Mouse (Mus musculus) embryonic facial prominence, embryonic 10.5 days (tissue): ENCODE measurements at regions not wholly inside any gene's neighbourhood (a gene's known extent, or its start where the extent isn't known, plus 50 kb on each side); places are given as distances from the start of the nearest gene placed in this dataset.

Experiments used
- DNase-seq: peaks from one replicate; pipeline ENCODE4 v3.0.0-alpha.2; 2017; ENCODE audit warnings: low spot score
- H3K27ac ChIP-seq: fragments of 300-500 bp; sonication (generic); replicated peaks from 2 replicates; pipeline ENCODE4 v1.5.1; 2016; ENCODE audit warnings: mild to moderate bottlenecking
- H3K27me3 ChIP-seq: fragments of 300-500 bp; sonication (generic); replicated peaks from 2 replicates; pipeline ENCODE4 v1.6.1; 2016; ENCODE audit warnings: low read depth, mild to moderate bottlenecking; ENCODE audit not compliant: poor library complexity, severe bottlenecking
- H3K36me3 ChIP-seq: fragments of 300-500 bp; sonication (generic); replicated peaks from 2 replicates; pipeline ENCODE4 v1.6.1; 2016; ENCODE audit warnings: mild to moderate bottlenecking, moderate library complexity
- H3K4me1 ChIP-seq: fragments of 300-500 bp; sonication (generic); 2 replicates; pipeline ENCODE4 v1.6.1; 2016
- H3K4me3 ChIP-seq: fragments of 300-500 bp; sonication (generic); 2 replicates; pipeline ENCODE4 v1.5.1; 2016; ENCODE audit warnings: mild to moderate bottlenecking, moderate library complexity
- H3K9me3 ChIP-seq: fragments of 300-500 bp; sonication (generic); 2 replicates; pipeline ENCODE4 v1.6.1; 2016; ENCODE audit warnings: mild to moderate bottlenecking
- WGBS: fragments of 180-500 bp; shearing (Covaris S2); methylation state at CpG from one replicate; pipeline ENCODE4 v1.1.7; 2016; 5-methylcytosine and 5-hydroxymethylcytosine counted together

DNA sequence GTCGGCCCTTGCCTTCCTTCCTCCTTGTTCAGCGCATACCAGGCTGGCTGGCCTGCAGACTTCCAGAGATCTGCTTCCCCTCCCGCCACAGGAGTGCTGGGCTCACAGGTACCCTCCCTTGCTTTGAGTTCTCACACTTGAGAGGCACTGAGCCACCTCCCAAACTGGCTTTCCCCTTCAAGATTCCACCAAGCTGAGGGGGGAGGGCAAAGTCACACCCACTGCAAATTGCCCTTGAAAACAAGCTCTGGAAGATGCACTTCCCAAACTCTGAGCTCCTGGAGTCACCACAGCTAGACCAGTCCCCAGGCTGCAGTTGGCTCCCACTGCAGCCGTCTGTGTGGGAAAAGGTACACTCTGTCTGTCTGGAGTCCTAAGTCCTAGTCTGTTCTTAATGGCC lies 142.1 kb upstream of the Slc22a12 start:
- Histone ChIP-seq H3K4me3 (no peak overlapping the region), H3K27me3 (no peaks in the 10 kb centered on the region; the same call in none of the 2 replicates), H3K36me3 (no peaks in the 10 kb centered on the region), H3K4me1 (peaks cover 4% of the 10 kb centered on the region; the same call in 1 of the 2 replicates), H3K9me3 (no peaks in the 10 kb centered on the region), H3K27ac (no peak overlapping the region)
- 34% methylated on average over 4 of the region's 4 CpGs for WGBS
- no peak for DNase-seq

- 27% methylated on average over 13 of the region's 14 CpGs for WGBS
- H3K4me1 ChIP-seq = peaks cover 17% of the 10 kb centered on the region
- H3K27ac ChIP-seq = no peak overlapping the region
- no peaks in the 10 kb centered on the region for H3K9me3 ChIP-seq
- H3K36me3 ChIP-seq = no peaks in the 10 kb centered on the region
- no peak overlapping the region for H3K4me3 ChIP-seq
- H3K27me3 ChIP-seq = no peaks in the 10 kb centered on the region; the same call in 1 of the 2 replicates
- DNase-seq = no peak
Measured at GRCm38 (mm10) chr19:6679392-6680307, 136.8 kb upstream of the Slc22a12 start.

- no peaks in the 10 kb centered on the region; the same call in 1 of the 2 replicates for H3K27me3 ChIP-seq
- no peaks in the 10 kb centered on the region for H3K36me3 ChIP-seq
- no peak overlapping the region for H3K4me3 ChIP-seq
- H3K27ac ChIP-seq = no peak overlapping the region
- DNase-seq = peak; percentile 15
- H3K9me3 ChIP-seq = no peaks in the 10 kb centered on the region
- peaks cover 17% of the 10 kb centered on the region for H3K4me1 ChIP-seq
- 76% methylated on average over 12 of the region's 12 CpGs for WGBS
Measured at GRCm38 (mm10) chr19:6677511-6677910, 134.7 kb upstream of the Slc22a12 start.

DNA sequence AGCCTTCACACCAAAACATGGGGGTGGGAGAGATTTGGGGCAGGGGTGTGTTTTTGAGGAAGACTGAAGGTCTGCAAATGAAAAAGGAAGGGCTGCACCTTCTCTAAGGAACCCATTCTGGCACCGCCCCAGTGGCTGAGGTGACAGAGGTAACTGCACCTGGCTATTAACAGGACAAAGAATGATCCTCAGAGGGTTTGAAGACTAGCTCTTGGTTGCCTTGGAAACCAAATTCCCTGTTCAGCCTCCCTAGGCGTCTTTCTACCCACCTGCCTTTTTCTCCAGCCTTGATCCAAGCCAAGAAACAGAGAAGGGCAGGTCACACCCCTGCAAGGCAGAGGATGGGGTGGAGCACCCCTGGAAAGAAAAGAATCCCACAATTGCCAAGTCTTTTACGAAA lies 132.8 kb upstream of the Slc22a12 start:
- H3K27me3 ChIP-seq = peaks cover 9% of the 10 kb centered on the region; the same call in 1 of the 2 replicates
- no peak overlapping the region for H3K27ac ChIP-seq
- H3K4me1 ChIP-seq = peaks cover 18% of the 10 kb centered on the region
- no peaks in the 10 kb centered on the region for H3K36me3 ChIP-seq
- no peak overlapping the region for H3K4me3 ChIP-seq
- 41% methylated on average over 3 of the region's 3 CpGs for WGBS
- no peaks in the 10 kb centered on the region for H3K9me3 ChIP-seq
- no peak for DNase-seq

DNA sequence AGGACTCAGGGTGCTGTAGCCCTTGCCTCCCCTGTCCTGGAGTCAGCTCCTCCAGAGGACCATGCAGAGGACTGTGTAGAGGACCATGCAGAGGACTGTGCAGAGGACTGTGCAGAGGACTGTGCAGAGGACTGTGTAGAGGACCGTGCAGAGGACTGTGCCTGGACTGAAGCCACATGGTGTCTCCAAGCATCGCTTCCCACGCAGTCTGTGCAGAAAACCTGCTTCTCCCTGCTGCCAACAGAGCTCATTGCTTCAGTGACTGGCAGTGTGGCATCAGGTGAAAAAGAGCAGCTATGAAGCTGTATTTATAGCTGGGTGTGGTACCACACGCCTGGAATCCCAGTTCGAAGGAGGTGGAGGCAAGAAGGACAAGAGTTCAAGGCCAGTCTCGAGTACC lies 128.9 kb upstream of the Slc22a12 start:
- 92% methylated on average over 6 of the region's 6 CpGs for WGBS
- H3K9me3 ChIP-seq = no peaks in the 10 kb centered on the region

GRCm38 (mm10) chr19:6669881-6670280 lies 127.0 kb upstream of the Slc22a12 start:
- no peak for DNase-seq
- Histone ChIP-seq H3K4me1 (0 out of 2 replicates have a peak, but pooled peaks cover 2% of the 10 kb centered on the region), H3K27ac (no peak overlapping the region), H3K4me3 (no peak overlapping the region), H3K36me3 (no peaks in the 10 kb centered on the region), H3K9me3 (no peaks in the 10 kb centered on the region), H3K27me3 (peaks cover 12% of the 10 kb centered on the region; the same call in 1 of the 2 replicates)
- WGBS = 77% methylated on average over 8 of the region's 8 CpGs

More for the DNA sequence above, 128.9 kb upstream of the Slc22a12 start:
- Histone ChIP-seq H3K36me3 (no peaks in the 10 kb centered on the region), H3K4me3 (no peak overlapping the region), H3K4me1 (peaks cover 5% of the 10 kb centered on the region), H3K27ac (no peak overlapping the region), H3K27me3 (peaks cover 9% of the 10 kb centered on the region; the same call in 1 of the 2 replicates)
- no peak for DNase-seq

- peaks cover 20% of the 10 kb centered on the region for H3K27me3 ChIP-seq
- H3K36me3 ChIP-seq = no peaks in the 10 kb centered on the region
- H3K4me1 ChIP-seq = peaks cover 6% of the 10 kb centered on the region
- H3K4me3 ChIP-seq = no peak overlapping the region
- no peak for DNase-seq
- 63% methylated on average over 2 of the region's 2 CpGs for WGBS
- H3K27ac ChIP-seq = no peak overlapping the region
- H3K9me3 ChIP-seq = no peaks in the 10 kb centered on the region
Measured at GRCm38 (mm10) chr19:6668545-6668944, 125.7 kb upstream of the Slc22a12 start.

- no peaks in the 10 kb centered on the region for H3K36me3 ChIP-seq
- 75% methylated on average over 6 of the region's 6 CpGs for whole genome bisulfite sequencing
- no peak for DNase-seq
- peaks cover 23% of the 10 kb centered on the region for H3K4me1 ChIP-seq
- peaks cover 18% of the 10 kb centered on the region for H3K27me3 ChIP-seq
- no peaks in the 10 kb centered on the region for H3K9me3 ChIP-seq
- H3K4me3 ChIP-seq = no peak overlapping the region
- no peak overlapping the region for H3K27ac ChIP-seq
Measured at GRCm38 (mm10) chr19:6666187-6666722, 123.4 kb upstream of the Slc22a12 start.

- peaks cover 25% of the 10 kb centered on the region for H3K4me1 ChIP-seq
- no peak for DNase-seq
- peaks cover 15% of the 10 kb centered on the region; the same call in 1 of the 2 replicates for H3K27me3 ChIP-seq
- WGBS = 80% methylated on average over 15 of the region's 15 CpGs
- H3K27ac ChIP-seq = no peak overlapping the region
- H3K36me3 ChIP-seq = no peaks in the 10 kb centered on the region
- no peaks in the 10 kb centered on the region for H3K9me3 ChIP-seq
- no peak overlapping the region for H3K4me3 ChIP-seq
Measured at GRCm38 (mm10) chr19:6665264-6666054, 122.6 kb upstream of the Slc22a12 start.

GRCm38 (mm10) chr19:6664311-6664952 lies 121.6 kb upstream of the Slc22a12 start:
- Histone ChIP-seq H3K4me1 (peaks cover 24% of the 10 kb centered on the region), H3K36me3 (no peaks in the 10 kb centered on the region), H3K4me3 (no peak overlapping the region), H3K9me3 (no peaks in the 10 kb centered on the region), H3K27me3 (peaks cover 15% of the 10 kb centered on the region; the same call in 1 of the 2 replicates), H3K27ac (no peak overlapping the region)
- WGBS = 84% methylated on average over 12 of the region's 12 CpGs
- DNase-seq = no peak

DNA sequence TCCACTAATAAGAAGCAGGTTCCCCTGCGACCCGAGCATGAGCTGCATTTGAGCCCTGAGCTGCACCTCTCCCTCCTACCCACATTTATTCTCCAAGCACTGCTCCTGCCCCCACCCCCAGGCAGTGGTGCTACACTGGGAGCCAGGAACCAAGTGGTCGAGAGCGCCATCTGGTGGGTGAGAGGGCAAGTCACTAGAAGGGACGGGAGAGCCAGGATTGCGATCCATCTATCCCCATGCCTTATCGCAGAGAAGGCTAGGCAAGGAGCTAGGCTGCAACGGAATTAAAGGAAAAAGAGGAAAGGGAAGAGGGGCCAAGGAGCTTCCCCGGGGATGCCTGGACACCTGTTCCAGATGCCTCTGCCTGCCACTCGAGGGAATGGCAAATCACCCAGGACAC lies 120.6 kb upstream of the Slc22a12 start:
- peaks cover 15% of the 10 kb centered on the region; the same call in 1 of the 2 replicates for H3K27me3 ChIP-seq
- 3% methylated on average over 10 of the region's 10 CpGs for WGBS
- H3K4me3 ChIP-seq = no peak overlapping the region
- no peaks in the 10 kb centered on the region for H3K36me3 ChIP-seq
- peak; percentile 87 for DNase-seq
- H3K27ac ChIP-seq = no peak overlapping the region
- H3K9me3 ChIP-seq = no peaks in the 10 kb centered on the region
- peaks cover 24% of the 10 kb centered on the region for H3K4me1 ChIP-seq
